Mouse (Mus musculus) cerebellum, postnatal 10 days (tissue): ENCODE data around the gene Hacl1.

Experiments
- DNase-seq, 2 experiments: peaks; one replicate each; pipeline ENCODE4 v3.0.0; 2021; ENCODE audit warnings: mixed read lengths in 2 of 2

Gene Hacl1

DNA sequence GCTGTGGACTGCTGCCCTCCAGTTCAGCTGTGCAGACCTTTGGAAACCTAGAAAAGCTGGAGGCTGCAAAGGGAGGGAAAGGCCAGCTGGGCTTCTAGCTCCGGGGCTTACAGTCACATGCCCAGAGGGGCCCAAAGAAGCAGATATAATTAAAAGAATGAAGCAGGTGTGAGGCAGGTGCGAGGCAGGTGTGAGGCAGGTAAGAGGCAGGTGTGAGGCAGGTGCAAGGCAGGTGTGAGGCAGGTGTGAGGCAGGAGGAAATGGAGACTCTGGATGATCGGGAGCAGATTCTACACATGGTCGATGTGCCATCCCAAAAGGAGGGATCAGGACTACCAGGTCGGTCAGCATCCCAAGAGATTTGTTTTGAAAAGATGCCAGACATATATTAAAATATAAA is 69.7 kb downstream of the Hacl1 start:
- DNase-seq: no peak

GRCm38 (mm10) chr14:31570131-31570951 is 70.7 kb downstream of the Hacl1 start:
- no peak for DNase-seq

DNA sequence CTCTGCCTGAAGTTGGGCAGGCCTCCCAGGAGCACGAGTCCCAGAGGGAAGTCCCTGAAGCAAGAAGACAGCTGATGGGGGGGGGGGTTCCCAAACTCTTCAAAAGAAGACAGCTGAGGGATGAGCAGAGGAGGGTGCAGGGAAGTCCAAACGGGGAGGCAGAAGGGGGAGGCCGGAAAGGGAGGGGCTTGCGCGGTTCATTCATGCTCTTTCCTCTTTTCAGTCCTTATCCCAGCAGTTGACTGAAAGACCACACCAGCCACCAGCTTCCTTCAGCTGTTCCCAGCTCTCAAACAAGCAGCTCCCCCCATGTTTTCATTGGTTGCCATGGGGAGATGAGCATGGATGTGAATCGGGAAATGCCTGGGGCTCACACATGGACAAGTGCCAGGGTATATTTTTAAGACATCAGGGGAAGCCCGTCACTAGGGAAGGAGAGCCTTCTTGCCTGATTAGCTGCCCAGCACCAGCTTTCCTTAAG is 71.9 kb downstream of the Hacl1 start:
- DNase-seq: peak; percentile 30 to 35

- no peak for DNase-seq
Observed at GRCm38 (mm10) chr14:31565478-31566212, 75.4 kb downstream of the Hacl1 start.

DNA sequence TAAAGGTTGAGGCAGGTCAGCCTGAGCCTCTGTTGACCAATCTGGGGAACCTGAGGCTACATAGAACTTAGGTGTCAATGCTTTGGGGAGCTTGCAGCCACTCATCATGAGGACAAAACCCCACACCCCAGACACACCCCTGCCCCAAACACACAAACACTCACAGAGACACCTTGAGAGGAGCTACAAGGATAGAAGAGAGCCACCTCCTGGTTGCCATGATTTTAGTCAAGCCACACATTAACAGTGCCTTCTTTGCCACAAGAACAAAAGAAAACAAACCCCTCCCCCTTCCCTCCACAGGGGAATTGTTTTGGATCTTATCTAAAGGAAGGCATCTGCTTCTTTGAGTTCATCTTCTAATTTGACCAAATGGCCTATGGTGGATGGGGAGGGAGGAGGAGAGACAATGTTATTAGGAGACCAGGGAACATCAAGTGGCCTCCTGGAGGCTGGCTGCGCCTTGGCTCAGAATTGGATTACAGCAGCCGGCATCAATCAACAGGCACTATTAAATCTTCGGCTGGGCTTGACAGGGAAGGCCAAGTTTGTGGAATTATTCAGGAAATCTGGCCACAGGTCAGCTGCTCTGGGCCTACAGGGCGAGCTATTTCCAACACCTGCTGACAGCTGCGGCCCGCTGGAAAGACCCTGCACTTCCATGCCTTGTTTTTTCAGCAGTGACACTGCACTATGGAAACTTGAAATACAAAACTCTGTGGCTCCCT is 76.5 kb downstream of the Hacl1 start:
- DNase-seq: peak in 1 of 2 experiments; percentile 10

GRCm38 (mm10) chr14:31560886-31561285 is 80.2 kb downstream of the Hacl1 start:
- DNase-seq: peak; percentile 74 to 76

GRCm38 (mm10) chr14:31559216-31559615 is 81.9 kb downstream of the Hacl1 start:
- DNase-seq: no peak

DNA sequence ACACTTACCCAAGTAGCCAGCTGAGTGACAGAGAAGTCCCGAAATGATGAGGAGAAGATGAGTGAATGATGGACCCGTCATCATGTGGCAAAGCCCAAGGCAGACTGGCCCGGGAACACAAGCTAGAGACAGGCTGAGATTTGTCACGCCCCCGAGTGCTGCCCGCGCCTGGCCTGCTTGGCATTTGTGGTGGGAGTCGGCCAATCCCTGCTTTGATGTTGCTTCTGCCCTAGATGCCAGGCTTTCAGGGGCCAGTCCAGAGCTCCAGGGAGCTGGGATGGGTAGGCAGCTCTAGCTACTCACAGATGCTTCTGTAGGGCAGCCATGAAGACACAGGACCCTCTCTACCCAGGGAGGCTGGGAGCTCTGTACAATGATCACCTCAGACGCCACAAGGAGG is 83.3 kb downstream of the Hacl1 start:
- DNase-seq: peak; percentile 63 to 70

- DNase-seq: peak; percentile 80 to 81
Observed at GRCm38 (mm10) chr14:31557273-31557672, 83.8 kb downstream of the Hacl1 start.

- DNase-seq: no peak
Observed at GRCm38 (mm10) chr14:31556526-31557260, 84.4 kb downstream of the Hacl1 start.

DNA sequence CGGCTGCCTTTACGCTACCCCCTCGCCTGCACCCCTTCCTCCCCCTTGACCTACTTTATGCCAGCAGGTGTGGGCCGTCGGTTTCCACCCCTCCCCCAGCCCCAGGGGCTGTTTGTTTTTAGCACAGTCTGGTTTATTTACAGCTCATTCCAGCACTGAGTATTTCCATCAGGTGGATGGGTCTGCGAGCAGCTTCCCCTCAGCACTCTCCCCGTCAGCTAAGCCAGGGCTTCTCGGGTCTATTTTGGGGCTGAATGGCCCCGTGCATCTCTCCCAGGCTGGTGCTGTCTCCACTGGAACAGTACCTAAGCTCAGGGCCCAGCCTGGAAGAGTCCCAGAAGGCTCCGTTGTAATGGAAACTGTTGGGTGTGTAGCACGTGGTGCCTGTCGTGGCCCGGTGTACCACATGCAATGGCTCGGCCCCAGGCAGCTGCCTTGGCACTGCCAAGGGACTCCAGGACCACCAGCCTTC is 85.1 kb downstream of the Hacl1 start:
- DNase-seq: peak in 1 of 2 experiments; percentile 32

- no peak for DNase-seq
Observed at GRCm38 (mm10) chr14:31555021-31555420, 86.1 kb downstream of the Hacl1 start.
